Mouse (Mus musculus) lung, adult 2 months (tissue): Measurements from ENCODE around the gene Hacd4. TPM values are rescaled to one million over a fixed set of nuclear protein-coding genes. Genes with fewer than 3 reads are reported as not detected.

Experiments
- DNase-seq: peaks from one replicate; pipeline ENCODE4 v3.0.0; 2022
- H3K4me1 ChIP-seq: fragments of 200-500 bp; 2 replicates; pipeline ENCODE4 v1.6.1; 2011; ENCODE audit warnings: low read length; ENCODE audit not compliant: control insufficient read depth, insufficient read depth
- H3K4me3 ChIP-seq: fragments of 200-500 bp; replicated peaks from 2 replicates; pipeline ENCODE3; 2011; ENCODE audit warnings: low read depth, mild to moderate bottlenecking, control low read depth, low read length; ENCODE audit errors: extremely low read depth
- CTCF ChIP-seq: fragments of 200-500 bp; IDR thresholded peaks from 2 replicates; pipeline ENCODE4 v1.5.1; 2011; ENCODE audit warnings: mild to moderate bottlenecking, low read length, control low read depth; ENCODE audit not compliant: insufficient read depth
- POLR2A ChIP-seq: fragments of 200-500 bp; IDR thresholded peaks from 2 replicates; pipeline ENCODE4 v1.6.1; 2011; ENCODE audit warnings: low read depth, mild to moderate bottlenecking, control low read depth, low read length, borderline replicate concordance; ENCODE audit errors: extremely low read depth
- WGBS: fragments of 180-500 bp; shearing (Covaris S2); methylation state at CpG from one replicate; pipeline ENCODE4 v1.1.7; 2018; 5-methylcytosine and 5-hydroxymethylcytosine counted together
- polyA plus RNA-seq: library from polyadenylated mRNA; depleted of rRNA; stranded (reverse); fragments of >200 nt; gene quantifications from 2 replicates; pipeline ENCODE4 v1.2.3, GENCODE M21; 2012

Hacd4 gene
- polyA plus RNA-seq, 1 experiment: 3.6 TPM

- Histone ChIP-seq H3K4me1 (no peaks in the 10 kb centered on the region; the same call in 1 of the 2 replicates), H3K4me3 (no peak overlapping the region)
- TF ChIP-seq CTCF (no peak), POLR2A (no peak)
- DNase-seq: no peak
- WGBS: 27% methylated on average over 2 of the region's 2 CpGs
These were observed 811 bp downstream of the Hacd4 start for GRCm38 (mm10) chr4:88437917-88438316.

DNA sequence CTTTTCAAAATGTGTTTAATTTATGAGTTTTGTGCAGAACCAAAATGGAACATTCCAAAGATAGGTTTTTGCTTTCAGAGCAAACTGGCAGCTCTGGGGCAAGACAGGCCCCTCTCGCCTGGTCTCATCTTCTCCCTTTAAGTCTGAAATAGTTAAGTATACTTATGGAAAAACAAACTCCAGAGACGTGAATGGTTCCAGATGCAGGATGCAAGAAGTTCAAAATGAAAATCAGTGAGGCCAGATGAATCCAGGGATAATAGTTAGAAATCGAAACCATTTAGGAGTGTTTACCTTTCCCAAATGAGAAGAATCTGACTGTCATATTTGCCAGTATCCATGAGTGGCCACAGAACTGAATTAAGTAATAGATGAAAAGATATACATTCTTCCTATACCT is 1.6 kb downstream of the Hacd4 start:
- 67% methylated on average over 3 of the region's 3 CpGs for WGBS
- DNase-seq: no peak
- Histone ChIP-seq H3K4me3 (no peak overlapping the region), H3K4me1 (no peaks in the 10 kb centered on the region; the same call in 1 of the 2 replicates)
- no peak for TF ChIP-seq POLR2A
- no peak for TF ChIP-seq CTCF

- DNase-seq: no peak
- Histone ChIP-seq H3K4me3 (no peak overlapping the region), H3K4me1 (no peaks in the 10 kb centered on the region; the same call in 1 of the 2 replicates)
- TF ChIP-seq POLR2A: no peak
- no peak for TF ChIP-seq CTCF
- WGBS: 68% methylated on average over 6 of the region's 6 CpGs
These were observed 2.0 kb downstream of the Hacd4 start for GRCm38 (mm10) chr4:88436593-88437165.

- Histone ChIP-seq H3K4me1 (no peaks in the 10 kb centered on the region), H3K4me3 (no peak overlapping the region)
- WGBS: 74% methylated on average over 8 of the region's 8 CpGs
- DNase-seq: no peak
- no peak for TF ChIP-seq CTCF
- no peak for TF ChIP-seq POLR2A
These were observed 6.2 kb downstream of the Hacd4 start for GRCm38 (mm10) chr4:88432412-88433024.

- TF ChIP-seq POLR2A (no peak), CTCF (no peak)
- WGBS: 91% methylated on average over 2 of the region's 2 CpGs
- no peak for DNase-seq
- Histone ChIP-seq H3K4me3 (no peak overlapping the region), H3K4me1 (no peaks in the 10 kb centered on the region)
These were observed 11.0 kb downstream of the Hacd4 start for GRCm38 (mm10) chr4:88427630-88428239.

DNA sequence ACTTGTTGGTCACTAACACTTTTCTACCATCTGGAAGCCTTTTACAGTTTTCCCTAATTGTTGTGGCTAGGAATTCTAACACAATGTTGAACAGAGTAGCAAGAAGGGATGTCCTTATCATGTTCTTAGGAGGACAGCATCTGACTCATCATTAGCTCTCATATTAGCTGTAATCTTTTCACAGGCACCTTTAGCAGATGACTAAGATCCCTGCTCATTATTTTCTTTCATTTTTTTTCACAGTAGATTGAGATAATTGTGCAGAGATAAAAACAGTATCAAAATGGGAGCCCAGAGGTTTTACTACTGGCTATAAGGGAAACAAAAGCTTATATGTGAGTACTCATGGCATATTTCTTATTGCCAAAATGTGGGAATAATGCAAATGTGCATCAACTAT is 14.2 kb downstream of the Hacd4 start:
- DNase-seq: no peak
- Histone ChIP-seq H3K4me3 (no peak overlapping the region), H3K4me1 (no peaks in the 10 kb centered on the region)
- no peak for TF ChIP-seq POLR2A
- TF ChIP-seq CTCF: no peak

- no peak for DNase-seq
- H3K4me1 ChIP-seq: no peaks in the 10 kb centered on the region
- WGBS: 92% methylated on average over 5 of the region's 5 CpGs
- no peak overlapping the region for H3K4me3 ChIP-seq
- TF ChIP-seq CTCF: no peak
- no peak for TF ChIP-seq POLR2A
These were observed 19.4 kb downstream of the Hacd4 start for GRCm38 (mm10) chr4:88419378-88419777.

DNA sequence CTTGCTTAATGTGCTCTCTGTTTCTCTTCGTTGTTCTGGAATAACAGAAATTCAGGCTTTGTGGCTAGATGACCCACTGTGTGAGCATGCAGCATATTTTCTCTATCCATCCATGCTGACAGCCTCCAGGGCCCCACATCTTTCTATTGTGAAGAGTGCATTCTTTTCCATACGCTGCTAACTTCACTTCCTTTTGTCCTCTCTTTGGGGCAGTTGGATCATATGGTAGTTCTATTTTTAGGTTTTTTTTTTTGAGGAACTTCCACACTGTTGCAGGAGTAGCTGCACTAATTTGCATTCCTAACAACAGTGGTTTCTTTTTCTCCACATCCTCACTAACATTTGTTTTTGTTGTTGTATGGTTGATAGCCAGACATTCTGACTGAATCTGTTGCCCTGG is 23.7 kb downstream of the Hacd4 start:
- no peak for DNase-seq
- no peaks in the 10 kb centered on the region for H3K4me1 ChIP-seq
- TF ChIP-seq POLR2A (no peak), CTCF (no peak)
- no peak overlapping the region for H3K4me3 ChIP-seq
- 46% methylated on average over 2 of the region's 2 CpGs for WGBS

DNA sequence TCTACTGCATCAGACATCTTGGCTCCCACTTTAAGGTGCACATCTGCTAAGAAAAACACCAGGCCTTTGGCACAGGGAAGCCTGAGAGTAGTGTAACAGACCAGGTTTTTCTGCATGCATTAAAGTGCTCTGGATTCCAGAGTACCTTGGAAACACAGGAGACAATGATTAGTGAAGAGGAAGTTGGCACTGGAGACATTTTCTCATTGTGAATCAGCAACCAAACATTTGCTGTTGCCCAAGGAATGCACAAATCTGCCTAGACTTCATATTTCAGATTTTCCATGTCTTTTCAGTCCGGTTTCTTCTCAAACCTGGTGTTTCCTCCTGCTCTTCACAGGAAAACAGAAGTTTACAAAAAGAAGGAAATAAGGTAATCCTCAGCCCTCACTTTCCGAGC is 26.4 kb downstream of the Hacd4 start:
- TF ChIP-seq CTCF (no peak), POLR2A (no peak)
- no peak for DNase-seq
- 56% methylated on average over 2 of the region's 2 CpGs for WGBS
- Histone ChIP-seq H3K4me1 (no peaks in the 10 kb centered on the region), H3K4me3 (no peak overlapping the region)

GRCm38 (mm10) chr4:88409279-88409678 is 29.4 kb downstream of the Hacd4 start:
- Histone ChIP-seq H3K4me3 (no peak overlapping the region), H3K4me1 (no peaks in the 10 kb centered on the region)
- TF ChIP-seq CTCF: no peak
- no peak for TF ChIP-seq POLR2A
- WGBS: 88% methylated on average over 4 of the region's 4 CpGs
- DNase-seq: no peak
